Mouse (Mus musculus) left cerebral cortex, postnatal 25 days (tissue): ENCODE results near the gene Nxpe3. TPM values are rescaled to one million over a fixed set of nuclear protein-coding genes. Genes with fewer than 3 reads are reported as not detected.
"Not testable (repeated sequence)": the region's sequence is repeated elsewhere in the genome, so short reads cannot be mapped to it uniquely, and the experiment has no call there.

Source experiments
- DNase-seq, 2 experiments: peaks; one replicate each; pipeline ENCODE4 v3.0.0; 2022; ENCODE audit warnings: low spot score in 2 of 2, mixed read lengths in 1 of 2
- intact Hi-C: fragments of 180-260 bp; cut with DNase I; formaldehyde crosslinking; loops from one replicate; pipeline ENCODE4 v1.15.1; 2025
- total RNA-seq, 2 experiments: library from RNA; stranded (reverse); gene quantifications; 2 replicates each; pipeline ENCODE4 v1.2.3; 2021

Nxpe3 gene
- total RNA-seq, 2 experiments from 2014 or later, result 8.9 to 9.4 TPM

DNA sequence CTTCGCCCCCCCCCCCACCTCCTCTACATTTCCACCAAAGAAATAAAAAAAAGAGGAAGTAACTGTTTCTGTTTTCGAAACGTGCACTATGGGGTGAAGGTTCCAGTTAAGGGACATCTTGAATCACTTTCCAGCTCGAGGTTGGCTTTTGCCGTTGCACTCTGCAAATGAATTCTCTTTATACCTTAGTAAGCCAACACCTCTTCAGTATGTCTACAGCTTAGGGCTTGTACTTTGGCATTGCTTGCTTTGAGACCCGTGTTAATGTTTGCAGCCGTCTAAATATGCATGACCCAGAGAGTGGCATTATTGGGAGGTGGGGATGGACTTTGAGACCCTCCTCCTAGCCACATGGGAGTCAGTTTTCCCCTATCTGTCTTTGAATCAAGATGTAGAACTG lies 2.6 kb downstream of the Nxpe3 start:
- intact Hi-C loops, result no loop called here
- no peak for DNase-seq

DNA sequence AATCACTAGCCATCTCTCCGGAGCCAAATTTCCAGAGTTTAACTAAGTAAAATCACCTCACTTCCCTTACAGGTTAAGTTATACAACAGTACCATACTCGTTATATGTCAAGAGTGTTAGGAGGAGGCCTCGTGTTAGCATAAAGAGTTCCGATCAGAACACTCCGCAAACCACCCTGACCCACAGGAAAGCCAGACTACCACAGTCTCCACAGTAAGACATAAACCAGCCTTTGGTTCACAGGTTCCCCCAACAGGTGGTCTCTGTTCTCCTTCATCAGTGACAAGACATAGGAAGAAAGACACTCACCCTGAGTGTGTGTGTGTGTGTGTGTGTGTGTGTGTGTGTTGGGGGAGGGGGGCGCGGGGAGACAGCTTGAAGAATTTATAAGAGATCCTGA lies 3.7 kb downstream of the Nxpe3 start:
- intact Hi-C loops, result no loop called here

DNA sequence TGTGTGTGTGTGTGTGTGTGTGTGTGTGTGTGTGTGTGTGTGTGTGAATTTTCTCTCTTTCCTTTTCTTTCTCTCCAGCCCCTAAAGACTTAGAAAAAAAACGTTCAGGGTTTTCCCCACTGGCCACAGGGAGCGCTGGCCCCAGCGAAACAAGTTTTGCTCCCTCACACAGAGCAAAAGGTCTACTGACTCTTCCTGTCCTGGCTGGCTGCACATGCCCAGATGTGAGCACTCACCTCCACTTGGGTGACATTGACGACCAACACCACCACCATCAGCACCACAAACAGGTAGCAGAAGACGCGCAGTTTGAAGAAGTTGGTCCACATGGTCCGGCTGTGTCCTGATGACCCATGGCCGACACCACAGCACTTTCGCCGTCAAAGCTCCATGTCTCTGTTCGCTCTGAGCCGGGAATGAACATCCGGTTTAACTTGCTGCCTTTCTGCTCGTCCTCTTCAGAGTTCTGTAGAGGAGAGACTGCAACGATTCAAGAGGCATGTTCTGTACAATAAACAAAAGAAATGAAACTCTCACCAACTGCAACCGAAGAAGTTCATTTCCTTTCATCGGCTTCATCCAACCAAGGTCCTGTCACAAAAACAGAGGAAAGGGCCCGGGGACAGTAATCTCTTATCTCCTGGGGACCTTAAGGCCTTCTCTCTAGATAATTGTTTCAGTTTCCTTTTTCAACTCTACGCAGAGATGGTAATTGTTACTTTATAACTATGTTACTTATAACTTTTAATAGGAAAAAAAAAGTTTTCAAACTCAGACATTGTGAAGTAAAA lies 4.5 kb downstream of the Nxpe3 start:
- DNase-seq, result no peak
- intact Hi-C loops, result no loop called here

More for the DNA sequence above, 3.7 kb downstream of the Nxpe3 start:
- DNase-seq, result no peak

GRCm38 (mm10) chr16:55889451-55889850 lies 5.6 kb downstream of the Nxpe3 start:
- intact Hi-C loops, result no loop called here
- DNase-seq, result no peak

DNA sequence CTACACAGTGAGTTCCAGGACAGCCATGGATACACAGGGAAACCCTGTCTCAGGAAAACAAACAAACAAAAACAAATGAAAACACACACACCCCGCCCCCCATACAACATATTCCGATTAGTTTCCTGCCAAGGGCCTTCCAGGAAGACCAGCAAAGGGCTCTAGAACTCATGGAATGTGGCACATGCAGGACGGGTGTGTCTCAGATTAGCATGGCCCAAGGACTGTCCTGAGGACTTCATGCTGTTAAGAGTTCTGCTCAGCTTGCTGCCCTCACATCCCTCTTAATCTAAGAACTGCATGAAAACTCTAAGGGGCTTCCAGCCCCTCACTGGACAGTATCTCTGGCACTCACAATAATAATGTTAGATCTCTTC lies 6.5 kb downstream of the Nxpe3 start:
- DNase-seq, result no peak
- intact Hi-C loops, result no loop called here

GRCm38 (mm10) chr16:55887814-55888583 lies 7.1 kb downstream of the Nxpe3 start:
- intact Hi-C loops, result no loop called here
- no peak for DNase-seq

- DNase-seq, result no peak
Measured at GRCm38 (mm10) chr16:55884246-55884645, 10.8 kb downstream of the Nxpe3 start.

GRCm38 (mm10) chr16:55876025-55876424 lies 19.1 kb downstream of the Nxpe3 start:
- DNase-seq, result no peak
- intact Hi-C loops, result no loop called here

More at GRCm38 (mm10) chr16:55884246-55884645, 10.8 kb downstream of the Nxpe3 start:
- intact Hi-C loops, result no loop called here

- intact Hi-C loops, result loop anchor here (1.0 to 5.0 kb wide), 2 partner anchors 18 to 342 kb away; no protein-coding TSS in a partner anchor
- no peak for DNase-seq
Measured at GRCm38 (mm10) chr16:55863832-55864231, 31.3 kb downstream of the Nxpe3 start.

DNA sequence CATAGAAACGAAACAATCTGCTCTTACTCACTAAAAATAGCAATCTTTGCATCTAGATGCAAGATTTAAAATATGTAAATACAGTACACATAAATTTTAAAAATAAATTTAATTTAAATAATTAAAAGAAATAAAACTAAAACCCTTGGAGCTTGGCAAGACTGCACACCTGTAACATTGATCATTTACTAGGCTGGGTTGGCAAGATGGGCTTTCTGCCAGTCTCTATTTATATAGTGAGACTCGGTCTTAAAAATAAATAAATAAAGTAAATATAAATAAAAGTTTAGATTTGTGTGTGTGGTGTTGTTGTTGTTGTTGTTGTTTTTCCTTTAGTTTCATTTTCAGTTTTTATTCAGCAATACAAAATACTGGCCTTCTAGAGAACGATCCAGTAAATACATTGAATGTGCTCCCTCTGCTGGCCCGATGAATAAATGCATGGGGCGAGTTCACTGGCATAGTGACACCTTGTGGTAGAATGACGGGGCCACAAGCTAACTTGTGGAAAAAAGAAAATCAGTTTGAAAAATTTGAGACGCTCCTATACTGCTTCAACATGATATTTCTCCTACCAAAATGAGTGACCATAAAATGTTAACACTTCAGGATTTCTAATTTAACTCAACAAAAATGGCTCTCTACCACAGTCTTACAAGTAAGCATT lies 31.8 kb downstream of the Nxpe3 start:
- DNase-seq, result peak; percentile 60 to 81
- intact Hi-C loops, result loop anchor here (1.0 to 5.0 kb wide), 2 partner anchors 19 to 341 kb away; no protein-coding TSS in a partner anchor

DNA sequence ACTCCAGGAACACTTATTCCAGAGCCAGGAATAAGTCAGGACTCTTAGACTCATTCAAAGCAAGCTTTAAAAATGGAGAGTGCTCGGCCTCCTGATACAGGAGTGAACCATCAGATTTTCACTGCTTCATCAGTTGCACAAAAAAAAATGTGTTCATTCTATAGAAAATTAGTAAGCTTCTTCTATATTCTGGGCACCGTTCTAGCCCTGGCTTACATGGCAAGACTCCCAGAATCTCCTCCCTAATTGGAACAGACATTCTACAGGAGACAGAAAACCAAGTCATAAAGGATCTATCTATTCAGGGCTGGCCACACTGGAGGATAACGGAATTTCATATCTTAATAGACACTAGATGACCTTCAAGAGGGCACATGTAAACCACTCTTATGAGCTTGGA lies 34.0 kb downstream of the Nxpe3 start:
- peak; percentile 14 to 79 for DNase-seq
- intact Hi-C loops, result loop anchor here (5.0 kb wide), 1 partner anchor 339 kb away; no protein-coding TSS in a partner anchor

- intact Hi-C loops, DNase-seq: not testable (repeated sequence)
Measured at GRCm38 (mm10) chr16:55859421-55859820, 35.7 kb downstream of the Nxpe3 start.

GRCm38 (mm10) chr16:55858465-55858864 lies 36.6 kb downstream of the Nxpe3 start:
- peak; percentile 57 to 77 for DNase-seq
- intact Hi-C loops, result no loop called here

GRCm38 (mm10) chr16:55852943-55853727 lies 42.0 kb downstream of the Nxpe3 start:
- intact Hi-C loops, result loop anchor here (2.0 kb wide), 1 partner anchor 372 kb away; no protein-coding TSS in a partner anchor
- DNase-seq, result peak; percentile 62 to 73

DNA sequence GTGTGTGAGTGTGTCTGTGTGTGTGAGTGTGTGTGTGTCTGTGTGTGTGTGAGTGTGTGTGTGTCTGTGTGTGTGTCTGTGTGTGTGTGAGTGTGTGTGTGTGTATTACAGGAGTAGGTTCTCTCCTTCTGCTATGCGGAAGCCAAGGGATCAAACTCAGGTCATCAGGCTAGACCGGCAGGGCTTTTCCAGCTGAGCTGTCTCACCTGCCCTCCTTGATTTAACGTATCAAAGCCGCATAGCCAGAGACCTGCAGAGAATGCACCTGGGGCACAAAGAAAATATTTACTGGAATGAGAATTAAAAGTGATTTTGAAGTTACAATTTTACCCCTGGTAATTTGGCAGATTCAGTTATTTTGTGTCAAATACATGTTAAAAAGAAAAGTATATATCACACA lies 42.6 kb downstream of the Nxpe3 start:
- intact Hi-C loops, result loop anchor here (2.0 kb wide), 1 partner anchor 372 kb away; no protein-coding TSS in a partner anchor

DNA sequence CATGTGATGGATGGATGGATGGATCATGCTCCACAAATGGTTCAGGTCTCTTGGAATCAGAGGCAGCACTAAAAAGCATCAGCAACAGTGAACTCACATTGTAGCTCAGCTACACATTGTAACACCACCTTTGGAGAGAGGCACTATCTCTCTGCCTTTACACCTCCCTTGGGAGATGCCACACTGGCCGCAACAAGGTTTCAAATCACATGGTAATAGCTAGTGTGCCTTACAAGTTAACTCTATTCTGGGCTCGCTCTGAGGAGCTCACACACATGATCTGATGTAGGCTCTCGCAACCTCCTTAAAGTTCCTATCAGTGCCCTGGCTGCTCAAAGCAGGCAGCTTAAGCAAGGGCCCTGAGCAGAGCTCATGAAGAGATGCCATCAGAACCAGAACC lies 44.6 kb downstream of the Nxpe3 start:
- intact Hi-C loops, result no loop called here

More for the DNA sequence above, 42.6 kb downstream of the Nxpe3 start:
- no peak for DNase-seq

DNA sequence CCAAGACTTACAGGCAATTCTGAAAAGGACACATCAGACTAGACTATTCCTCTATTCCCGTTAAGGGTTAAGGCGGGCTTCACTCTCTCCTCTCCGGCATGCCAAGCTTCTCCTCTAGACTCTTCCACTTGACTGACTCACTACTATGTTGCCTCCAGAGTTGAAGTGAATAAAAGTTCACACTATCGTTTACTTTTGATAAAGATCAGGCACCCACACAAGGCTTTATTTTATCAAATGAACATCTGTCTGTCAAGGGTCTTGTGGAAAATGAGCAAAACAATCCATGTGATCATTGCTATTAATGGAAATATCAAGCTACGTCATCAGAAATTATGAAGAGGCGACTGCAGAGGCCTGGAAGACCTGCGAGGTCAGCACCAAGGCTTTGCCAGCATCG lies 47.4 kb downstream of the Nxpe3 start:
- intact Hi-C loops, result no loop called here
- no peak for DNase-seq

More for the DNA sequence above, 44.6 kb downstream of the Nxpe3 start:
- DNase-seq, result no peak

DNA sequence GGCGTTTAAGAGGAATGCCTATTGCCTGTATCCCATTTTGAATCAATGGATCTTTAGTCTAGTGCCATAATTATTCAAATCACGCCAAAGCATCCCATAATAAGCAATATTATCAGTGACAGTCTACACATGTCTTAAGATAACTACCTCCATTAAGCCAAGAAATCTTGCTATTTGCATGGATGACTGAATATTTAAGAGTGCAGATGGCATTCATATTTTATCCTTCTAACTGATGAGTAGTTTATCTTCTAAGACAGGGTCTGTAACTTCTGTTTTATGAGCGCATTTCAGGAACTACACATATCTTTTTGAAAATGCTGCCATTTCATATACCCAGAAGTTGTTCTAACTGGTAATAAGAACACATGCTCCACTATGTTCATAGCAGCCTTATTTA lies 50.2 kb downstream of the Nxpe3 start:
- intact Hi-C loops, result no loop called here
- no peak for DNase-seq

- intact Hi-C loops, result no loop called here
Measured at GRCm38 (mm10) chr16:55843919-55844318, 51.2 kb downstream of the Nxpe3 start.

More at GRCm38 (mm10) chr16:55843919-55844318, 51.2 kb downstream of the Nxpe3 start:
- no peak for DNase-seq
